Mouse (Mus musculus): Measurements from ENCODE around the gene Chsy1.

- TF ChIP-seq CTCF (IDR thresholded peaks at IDR 0.05; ENCODE audit: control insufficient read depth, insufficient read depth, insufficient replicate concordance, low read depth, low read length), result no peak
- TF ChIP-seq POLR2A (IDR thresholded peaks at IDR 0.05; ENCODE audit: control insufficient read depth, low read depth, low read length), result no peak
Observed at GRCm38 (mm10) chr7:66144543-66144942, 35.2 kb downstream of the Chsy1 start.

Measured in testis, adult 2 months (tissue).